Mouse (Mus musculus) adrenal gland, postnatal 14 days (tissue): ENCODE data around the gene Atp5h. TPM values are rescaled to one million over a fixed set of nuclear protein-coding genes. Genes with fewer than 3 reads are reported as not detected.

Experiments used
- DNase-seq: peaks from one replicate; pipeline ENCODE4 v3.0.0; 2021; ENCODE audit warnings: mixed read lengths
- microRNA-seq, 2 experiments: library from miRNA; unstranded; fragments of <30 nt; microRNA quantifications; one replicate each; pipeline ENCODE4 v1.2.0; 2021
- total RNA-seq: library from RNA; stranded (reverse); gene quantifications from 2 replicates; pipeline ENCODE4 v1.2.3, GENCODE M21; 2021

Gene Atp5h
- total RNA-seq, 1 experiment from 2014 or later: 857 TPM

- DNase-seq: peak; percentile 40
Observed at GRCm38 (mm10) chr11:115366706-115367394, 52.9 kb downstream of the Atp5h start.

GRCm38 (mm10) chr11:115366039-115366705 is 53.6 kb downstream of the Atp5h start:
- no peak for DNase-seq

Small RNA genes within 50 kb of the gene (microRNA-seq; reads per million reads assigned to microRNA genes)
- 0 reads per million in 2 experiments for gene Mir3968

Other genes with a start within 250 kb of the Atp5h start
- gene Tmem104, start 232.5 kb downstream of the Atp5h start, total RNA-seq: 9.0 and 15.7 TPM in 2 replicates
- gene Nat9, start 232.1 kb downstream of the Atp5h start, total RNA-seq: 26.4 and 30.6 TPM in 2 replicates
- gene Grin2c, start 152.7 kb downstream of the Atp5h start, total RNA-seq: 0.90 and 0.96 TPM in 2 replicates
- 592 and 605 TPM in 2 replicates for gene Fdxr, start 142.9 kb downstream of the Atp5h start, total RNA-seq
- 18.4 and 21.2 TPM in 2 replicates for gene Fads6, start 122.3 kb downstream of the Atp5h start, total RNA-seq
- gene Otop2, start 112.8 kb downstream of the Atp5h start, total RNA-seq: not detected in 2 replicates
- gene Ush1g, start 97.9 kb downstream of the Atp5h start, total RNA-seq: 0.33 and 0.38 TPM in 2 replicates
- gene Otop3, start 85.2 kb downstream of the Atp5h start, total RNA-seq: not detected in 2 replicates
- 20.3 and 27.4 TPM in 2 replicates for gene Hid1, start 52.2 kb downstream of the Atp5h start, total RNA-seq
- gene Cdr2l, start 38.0 kb downstream of the Atp5h start, total RNA-seq: 61.5 and 66.2 TPM in 2 replicates
- 136 and 146 TPM in 2 replicates for gene Mrpl58, start 16.2 kb downstream of the Atp5h start, total RNA-seq
- gene Kctd2, start 166 bp upstream of the Atp5h start, total RNA-seq: 39.1 and 45.2 TPM in 2 replicates
- not detected in 2 replicates for gene Trim80, start 20.6 kb upstream of the Atp5h start, total RNA-seq
- 1.2 and 1.3 TPM in 2 replicates for gene Slc16a5, start 42.5 kb upstream of the Atp5h start, total RNA-seq
- 6.9 and 9.1 TPM in 2 replicates for gene Armc7, start 55.7 kb upstream of the Atp5h start, total RNA-seq
- gene Nt5c, start 71.9 kb upstream of the Atp5h start, total RNA-seq: 73.8 and 89.8 TPM in 2 replicates
- 99.8 and 101 TPM in 2 replicates for gene Jpt1, start 94.4 kb upstream of the Atp5h start, total RNA-seq
- gene Sumo2, start 116.3 kb upstream of the Atp5h start, total RNA-seq: 262 and 272 TPM in 2 replicates
- gene Nup85, start 144.5 kb upstream of the Atp5h start, total RNA-seq: 40.7 and 52.8 TPM in 2 replicates
- 81.0 and 87.7 TPM in 2 replicates for gene Mrps7, start 184.0 kb upstream of the Atp5h start, total RNA-seq
- gene Gga3, start 184.1 kb upstream of the Atp5h start, total RNA-seq: 19.5 and 23.8 TPM in 2 replicates
- 98.2 and 112 TPM in 2 replicates for gene Mif4gd, start 193.0 kb upstream of the Atp5h start, total RNA-seq
- gene Slc25a19, start 208.3 kb upstream of the Atp5h start, total RNA-seq: 181 and 188 TPM in 2 replicates